Mouse (Mus musculus) CH12F3 (cell line): ENCODE measurements around the gene Tcap.

Experiments used
- in situ Hi-C: fragments of 300-500 bp; cut with MboI; formaldehyde crosslinking; loops from 2 replicates; pipeline ENCODE4 v1.14.3; 2020; ENCODE audit warnings: low sequenced_read_pairs

Tcap gene

GRCm38 (mm10) chr11:98383261-98384030, at the start of gene Tcap:
Gene Tcap, plus strand, starts transcription at chr11:98383811.
- in situ Hi-C loops, result no loop called here

- in situ Hi-C loops, result no loop called here
Measured at GRCm38 (mm10) chr11:98333981-98334741, 49.5 kb upstream of the Tcap start.

- in situ Hi-C loops, result no loop called here
Measured at GRCm38 (mm10) chr11:98335250-98335649, 48.4 kb upstream of the Tcap start.

- in situ Hi-C loops, result no loop called here
Measured at GRCm38 (mm10) chr11:98336245-98337107, 47.1 kb upstream of the Tcap start.

GRCm38 (mm10) chr11:98338507-98338961, 45.1 kb upstream of the Tcap start:
- in situ Hi-C loops, result no loop called here

GRCm38 (mm10) chr11:98339071-98339501, 44.5 kb upstream of the Tcap start:
- in situ Hi-C loops, result no loop called here

GRCm38 (mm10) chr11:98339679-98340287, 43.8 kb upstream of the Tcap start:
- in situ Hi-C loops, result no loop called here

GRCm38 (mm10) chr11:98340597-98340996, 43.0 kb upstream of the Tcap start:
- in situ Hi-C loops, result no loop called here

GRCm38 (mm10) chr11:98341174-98341573, 42.4 kb upstream of the Tcap start:
- in situ Hi-C loops, result no loop called here

- in situ Hi-C loops, result no loop called here
Measured at GRCm38 (mm10) chr11:98342000-98342945, 41.3 kb upstream of the Tcap start.

GRCm38 (mm10) chr11:98345253-98345652, 38.4 kb upstream of the Tcap start:
- in situ Hi-C loops, result no loop called here

- in situ Hi-C loops, result no loop called here
Measured at GRCm38 (mm10) chr11:98346168-98346567, 37.4 kb upstream of the Tcap start.

GRCm38 (mm10) chr11:98347385-98348082, 36.1 kb upstream of the Tcap start:
- in situ Hi-C loops, result no loop called here

GRCm38 (mm10) chr11:98348083-98348961, 35.3 kb upstream of the Tcap start, which contains the start of gene Ppp1r1b:
Gene Ppp1r1b, plus strand, starts transcription at chr11:98348404.
- in situ Hi-C loops, result no loop called here

GRCm38 (mm10) chr11:98349308-98349707, 34.3 kb upstream of the Tcap start:
- in situ Hi-C loops, result no loop called here

- in situ Hi-C loops, result no loop called here
Measured at GRCm38 (mm10) chr11:98352272-98352990, 31.2 kb upstream of the Tcap start.

GRCm38 (mm10) chr11:98353651-98354211, 29.9 kb upstream of the Tcap start:
- in situ Hi-C loops, result no loop called here
